Mouse (Mus musculus) liver, embryonic 14.5 days (tissue): ENCODE data around the gene Atp6v0a4.

Experiments
- CTCF ChIP-seq: IDR thresholded peaks from 2 replicates; pipeline ENCODE4 v1.5.1; 2016; ENCODE audit warnings: antibody characterized with exemption, low read depth, control low read depth
- EP300 ChIP-seq: IDR thresholded peaks from 2 replicates; pipeline ENCODE4 v1.6.1; 2016; ENCODE audit warnings: antibody characterized with exemption, low read depth

- TF ChIP-seq CTCF (no peak), EP300 (no peak)
Observed at GRCm38 (mm10) chr6:38139086-38139485, 14.7 kb upstream of the Atp6v0a4 start.
